Mouse (Mus musculus): ENCODE results near the gene Setd7. TPM values are rescaled to one million over a fixed set of nuclear protein-coding genes. Genes with fewer than 3 reads are reported as not detected.
"Not testable (repeated sequence)": the region's sequence is repeated elsewhere in the genome, so short reads cannot be mapped to it uniquely, and the experiment has no call there.

Gene Setd7
- polyA plus RNA-seq, 1 experiment from 2014 or later, result 2.5 TPM

DNA sequence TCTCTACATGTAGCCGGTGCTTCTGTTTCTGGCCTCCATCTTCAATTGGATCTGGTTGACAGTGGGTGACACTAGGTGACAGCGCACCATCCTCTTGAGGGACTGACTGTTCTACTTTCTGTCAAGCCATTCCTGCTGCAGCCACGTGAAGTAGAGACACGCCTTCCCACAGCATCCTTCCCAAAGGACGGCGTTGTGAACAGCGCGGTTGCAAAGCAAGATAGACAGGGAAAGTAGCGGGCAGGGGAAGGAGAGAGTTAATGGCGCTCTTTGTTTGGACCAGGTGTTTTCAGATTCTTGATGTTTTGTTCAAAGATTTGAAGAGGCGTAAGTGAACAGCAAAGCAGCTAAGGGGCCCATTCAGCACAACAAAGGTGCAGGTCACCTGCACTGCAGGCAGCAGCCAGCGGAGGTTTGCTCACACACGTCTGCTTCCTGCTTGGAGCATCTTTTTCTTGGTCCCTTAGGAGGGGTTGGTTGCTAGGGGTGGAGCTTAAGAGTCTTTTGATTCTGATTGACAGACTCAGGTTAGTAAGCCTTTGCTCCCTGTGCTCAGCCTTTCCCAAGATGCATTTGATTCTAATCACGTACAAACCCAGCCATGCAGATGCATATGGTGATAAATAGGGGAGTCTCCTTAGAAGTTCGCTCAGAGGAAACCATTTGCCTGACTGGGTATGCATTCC is 29.7 kb upstream of the Setd7 start:
- no peaks in the 10 kb centered on the region for H3K4me1 ChIP-seq (replicated peaks; ENCODE audit: control insufficient read depth, insufficient read depth, low read length)
- H3K27ac ChIP-seq (ENCODE audit: low read length), result no peak overlapping the region
- ATAC-seq (ENCODE audit: low read depth), result no peak
- H3K9ac ChIP-seq (ENCODE audit: low read length), result no peak overlapping the region
- H3K27me3 ChIP-seq (ENCODE audit: control insufficient read depth, insufficient read depth, low read depth, low read length), result no peaks in the 10 kb centered on the region
- no peaks in the 10 kb centered on the region for H3K36me3 ChIP-seq (ENCODE audit: control insufficient read depth, insufficient read depth, low read length)
- no peak overlapping the region for H3K4me3 ChIP-seq (ENCODE audit: low read length)
- no peaks in the 10 kb centered on the region for H3K9me3 ChIP-seq (ENCODE audit: control insufficient read depth, low read length)
- no peak overlapping the region for H3K4me2 ChIP-seq (ENCODE audit: low read depth, low read length)
- 39% methylated on average over 15 of the region's 15 CpGs for WGBS

DNA sequence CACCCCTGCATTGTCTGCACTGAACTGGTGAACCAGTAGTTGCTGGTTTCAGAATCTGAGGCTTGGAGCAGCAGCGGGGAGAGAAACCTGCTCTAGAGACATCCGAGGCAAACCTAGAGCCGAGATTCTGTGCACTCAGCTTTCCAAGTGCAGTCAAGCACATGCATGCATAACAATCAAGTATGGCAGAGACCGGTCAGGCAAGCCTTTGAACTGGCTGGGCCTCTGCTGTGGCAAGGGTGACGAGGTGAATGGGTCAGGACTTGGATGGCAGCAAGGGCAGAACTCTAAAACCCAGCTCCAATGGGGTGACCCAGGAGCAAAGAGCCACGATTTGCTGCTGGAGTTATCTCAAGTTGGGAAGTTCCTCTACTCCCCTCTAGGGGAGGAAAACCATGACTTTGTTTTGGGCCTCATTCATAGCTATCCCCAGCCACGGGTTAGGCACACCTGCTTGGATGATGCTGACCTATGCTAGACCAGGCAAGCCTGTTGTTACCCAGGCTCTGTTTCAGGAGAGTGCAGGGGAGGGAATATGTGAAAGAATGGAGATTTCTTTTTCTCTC is 27.1 kb upstream of the Setd7 start:
- Histone ChIP-seq H3K27me3 (ENCODE audit: control insufficient read depth, insufficient read depth, low read depth, low read length) (no peaks in the 10 kb centered on the region), H3K9ac (ENCODE audit: low read length) (no peak overlapping the region), H3K27ac (ENCODE audit: low read length) (no peak overlapping the region), H3K9me3 (ENCODE audit: control insufficient read depth, low read length) (no peaks in the 10 kb centered on the region), H3K4me3 (ENCODE audit: low read length) (no peak overlapping the region), H3K4me2 (ENCODE audit: low read depth, low read length) (no peak overlapping the region), H3K4me1 (replicated peaks; ENCODE audit: control insufficient read depth, insufficient read depth, low read length) (no peaks in the 10 kb centered on the region), H3K36me3 (ENCODE audit: control insufficient read depth, insufficient read depth, low read length) (no peaks in the 10 kb centered on the region)
- no peak for ATAC-seq (ENCODE audit: low read depth)
- 52% methylated on average over 7 of the region's 7 CpGs for WGBS

DNA sequence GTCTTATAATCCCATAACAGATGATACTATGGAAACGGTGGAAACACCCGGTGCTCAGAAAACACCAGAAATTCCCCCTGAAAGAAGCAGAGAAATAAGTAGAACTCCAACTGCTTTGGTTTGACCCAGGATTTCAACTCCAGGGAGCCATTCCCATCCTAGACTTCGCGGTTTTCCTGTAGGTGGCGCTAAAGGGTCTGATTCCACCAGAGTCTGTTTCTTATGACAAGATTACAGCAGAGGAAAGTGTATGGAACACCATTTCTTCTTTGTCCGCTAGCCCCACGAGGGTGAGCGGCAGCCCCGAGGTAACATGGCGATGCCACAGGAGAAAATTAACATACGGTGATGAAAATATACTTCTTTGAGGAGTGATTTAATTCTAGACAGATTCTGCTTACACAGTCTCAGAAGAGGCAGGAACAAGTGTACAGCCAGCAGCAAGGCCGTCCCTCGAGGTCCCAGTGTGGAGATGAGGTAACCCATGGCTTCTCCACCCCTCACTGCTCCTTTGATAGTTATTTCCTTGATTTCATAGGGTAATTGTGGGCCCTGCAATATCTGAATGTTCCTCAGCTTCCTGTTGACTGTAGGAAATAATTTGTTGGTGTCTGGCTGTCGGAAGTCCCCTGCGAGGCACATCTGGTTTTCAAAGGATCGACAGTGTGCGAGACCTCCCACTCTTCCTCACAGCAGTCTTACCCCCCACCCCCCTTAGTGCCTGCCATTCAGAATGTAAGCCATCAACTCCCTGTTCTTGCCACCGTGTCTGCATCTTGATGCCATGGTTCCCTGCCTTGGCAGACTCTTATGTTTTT is 23.1 kb upstream of the Setd7 start:
- H3K4me1 ChIP-seq (replicated peaks; ENCODE audit: control insufficient read depth, insufficient read depth, low read length), result peaks cover 2% of the 10 kb centered on the region; the same call in 1 of the 2 replicates
- peak; percentile 70; the same call in 1 of the 2 replicates for ATAC-seq (ENCODE audit: low read depth)
- WGBS, result 21% methylated on average over 18 of the region's 18 CpGs
- no peaks in the 10 kb centered on the region for H3K27me3 ChIP-seq (ENCODE audit: control insufficient read depth, insufficient read depth, low read depth, low read length)
- no peak overlapping the region for H3K4me2 ChIP-seq (ENCODE audit: low read depth, low read length)
- H3K36me3 ChIP-seq (ENCODE audit: control insufficient read depth, insufficient read depth, low read length), result no peaks in the 10 kb centered on the region
- H3K27ac ChIP-seq (ENCODE audit: low read length), result no peak overlapping the region
- H3K9ac ChIP-seq (ENCODE audit: low read length), result no peak overlapping the region
- H3K9me3 ChIP-seq (ENCODE audit: control insufficient read depth, low read length), result no peaks in the 10 kb centered on the region
- H3K4me3 ChIP-seq (ENCODE audit: low read length), result no peak overlapping the region

DNA sequence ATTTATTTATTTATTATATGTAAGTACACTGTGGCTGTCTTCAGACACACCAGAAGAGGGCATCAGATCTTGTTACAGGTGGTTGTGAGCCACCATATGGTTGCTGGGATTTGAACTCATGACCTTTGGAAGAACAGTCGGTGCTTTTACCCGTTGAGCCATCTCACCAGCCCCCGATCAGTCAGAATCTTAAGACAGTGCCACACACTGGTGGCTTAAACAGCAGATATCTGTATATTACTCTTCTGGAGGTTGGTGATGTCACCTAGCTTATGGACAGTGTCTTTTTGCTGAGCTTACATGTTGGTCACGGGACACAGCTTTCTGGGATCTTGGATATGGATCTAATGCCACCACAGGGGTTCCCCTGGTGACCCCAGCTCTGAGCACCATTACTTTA is 18.6 kb upstream of the Setd7 start:
- H3K9ac ChIP-seq (ENCODE audit: low read length); H3K4me3 ChIP-seq (ENCODE audit: low read length); ATAC-seq (ENCODE audit: low read depth); H3K36me3 ChIP-seq (ENCODE audit: control insufficient read depth, insufficient read depth, low read length); H3K4me2 ChIP-seq (ENCODE audit: low read depth, low read length); H3K27ac ChIP-seq (ENCODE audit: low read length); H3K27me3 ChIP-seq (ENCODE audit: control insufficient read depth, insufficient read depth, low read depth, low read length); H3K9me3 ChIP-seq (ENCODE audit: control insufficient read depth, low read length): not testable (repeated sequence)
- 68% methylated on average over 4 of the region's 4 CpGs for WGBS
- H3K4me1 ChIP-seq (replicated peaks; ENCODE audit: control insufficient read depth, insufficient read depth, low read length), result peaks cover 11% of the 10 kb centered on the region; the same call in 1 of the 2 replicates

- peak; percentile 93 for ATAC-seq (ENCODE audit: low read depth)
- H3K27ac ChIP-seq (ENCODE audit: low read length), result peak overlapping the region; percentile 70
- no peaks in the 10 kb centered on the region for H3K27me3 ChIP-seq (ENCODE audit: control insufficient read depth, insufficient read depth, low read depth, low read length)
- 57% methylated on average over 12 of the region's 12 CpGs for WGBS
- H3K9ac ChIP-seq (ENCODE audit: low read length), result no peak overlapping the region
- no peak overlapping the region for H3K4me2 ChIP-seq (ENCODE audit: low read depth, low read length)
- no peaks in the 10 kb centered on the region for H3K9me3 ChIP-seq (ENCODE audit: control insufficient read depth, low read length)
- no peaks in the 10 kb centered on the region for H3K36me3 ChIP-seq (ENCODE audit: control insufficient read depth, insufficient read depth, low read length)
- no peak overlapping the region for H3K4me3 ChIP-seq (ENCODE audit: low read length)
- peaks cover 11% of the 10 kb centered on the region; the same call in 1 of the 2 replicates for H3K4me1 ChIP-seq (replicated peaks; ENCODE audit: control insufficient read depth, insufficient read depth, low read length)
Observed at GRCm38 (mm10) chr3:51577816-51578749, 17.4 kb upstream of the Setd7 start.

GRCm38 (mm10) chr3:51577359-51577758 is 16.7 kb upstream of the Setd7 start:
- H3K27ac ChIP-seq (ENCODE audit: low read length), result no peak overlapping the region
- no peak overlapping the region for H3K4me3 ChIP-seq (ENCODE audit: low read length)
- H3K4me2 ChIP-seq (ENCODE audit: low read depth, low read length), result no peak overlapping the region
- no peaks in the 10 kb centered on the region for H3K36me3 ChIP-seq (ENCODE audit: control insufficient read depth, insufficient read depth, low read length)
- peaks cover 11% of the 10 kb centered on the region; the same call in 1 of the 2 replicates for H3K4me1 ChIP-seq (replicated peaks; ENCODE audit: control insufficient read depth, insufficient read depth, low read length)
- WGBS, result 66% methylated on average over 11 of the region's 11 CpGs
- ATAC-seq (ENCODE audit: low read depth), result no peak
- no peaks in the 10 kb centered on the region for H3K27me3 ChIP-seq (ENCODE audit: control insufficient read depth, insufficient read depth, low read depth, low read length)
- H3K9me3 ChIP-seq (ENCODE audit: control insufficient read depth, low read length), result no peaks in the 10 kb centered on the region
- no peak overlapping the region for H3K9ac ChIP-seq (ENCODE audit: low read length)

GRCm38 (mm10) chr3:51573915-51574314 is 13.2 kb upstream of the Setd7 start:
- Histone ChIP-seq H3K27ac (ENCODE audit: low read length) (no peak overlapping the region), H3K4me1 (replicated peaks; ENCODE audit: control insufficient read depth, insufficient read depth, low read length) (peaks cover 10% of the 10 kb centered on the region; the same call in 1 of the 2 replicates), H3K9ac (ENCODE audit: low read length) (no peak overlapping the region), H3K9me3 (ENCODE audit: control insufficient read depth, low read length) (no peaks in the 10 kb centered on the region), H3K4me3 (ENCODE audit: low read length) (no peak overlapping the region), H3K36me3 (ENCODE audit: control insufficient read depth, insufficient read depth, low read length) (no peaks in the 10 kb centered on the region), H3K27me3 (ENCODE audit: control insufficient read depth, insufficient read depth, low read depth, low read length) (no peaks in the 10 kb centered on the region), H3K4me2 (ENCODE audit: low read depth, low read length) (no peak overlapping the region)
- WGBS, result 75% methylated on average over 9 of the region's 9 CpGs
- ATAC-seq (ENCODE audit: low read depth), result no peak

- H3K9me3 ChIP-seq (ENCODE audit: control insufficient read depth, low read length), result no peaks in the 10 kb centered on the region
- ATAC-seq (ENCODE audit: low read depth), result no peak
- no peak overlapping the region for H3K27ac ChIP-seq (ENCODE audit: low read length)
- 88% methylated on average over 4 of the region's 4 CpGs for WGBS
- no peak overlapping the region for H3K4me2 ChIP-seq (ENCODE audit: low read depth, low read length)
- H3K36me3 ChIP-seq (ENCODE audit: control insufficient read depth, insufficient read depth, low read length), result no peaks in the 10 kb centered on the region
- H3K9ac ChIP-seq (ENCODE audit: low read length), result no peak overlapping the region
- H3K27me3 ChIP-seq (ENCODE audit: control insufficient read depth, insufficient read depth, low read depth, low read length), result no peaks in the 10 kb centered on the region
- no peak overlapping the region for H3K4me3 ChIP-seq (ENCODE audit: low read length)
- H3K4me1 ChIP-seq (replicated peaks; ENCODE audit: control insufficient read depth, insufficient read depth, low read length), result no peaks in the 10 kb centered on the region
Observed at GRCm38 (mm10) chr3:51570200-51570599, 9.5 kb upstream of the Setd7 start.
